Mouse (Mus musculus): Measurements from ENCODE around the gene Dgkb. TPM values are rescaled to one million over a fixed set of nuclear protein-coding genes. Genes with fewer than 3 reads are reported as not detected.

Gene Dgkb
- polyA plus RNA-seq, 1 experiment from 2014 or later: 2.1 TPM

DNA sequence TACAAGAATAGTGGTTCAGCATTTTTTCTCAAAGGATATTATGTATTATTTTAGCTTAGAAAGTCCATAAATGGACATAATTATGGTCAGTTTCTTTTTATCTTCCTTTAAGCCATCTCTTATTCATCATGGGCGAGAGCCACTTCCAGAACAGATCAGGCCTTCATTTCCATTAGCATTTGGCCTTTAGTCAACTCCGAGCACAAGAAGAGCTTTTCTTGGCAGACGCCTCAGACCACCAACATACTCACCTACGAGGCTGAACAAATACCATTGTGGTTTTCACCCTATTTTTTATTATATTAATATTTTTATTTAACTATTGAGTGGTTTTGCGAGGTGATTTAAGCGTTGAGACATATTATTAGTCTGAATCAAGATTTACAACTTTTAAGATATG, 759.6 kb downstream of the Dgkb start:
- no peak overlapping the region for H3K9ac ChIP-seq (replicated peaks)
- H3K36me3 ChIP-seq: no peaks in the 10 kb centered on the region
- no peaks in the 10 kb centered on the region for H3K9me3 ChIP-seq
- no peak overlapping the region for H3K4me3 ChIP-seq (replicated peaks)
- WGBS: 81% methylated on average over 6 of the region's 6 CpGs
- peaks cover 6% of the 10 kb centered on the region; the same call in 1 of the 2 replicates for H3K4me1 ChIP-seq (replicated peaks)
- no peak for ATAC-seq
- no peak overlapping the region for H3K4me2 ChIP-seq (replicated peaks)
- no peak overlapping the region for H3K27ac ChIP-seq
- no peaks in the 10 kb centered on the region for H3K27me3 ChIP-seq

DNA sequence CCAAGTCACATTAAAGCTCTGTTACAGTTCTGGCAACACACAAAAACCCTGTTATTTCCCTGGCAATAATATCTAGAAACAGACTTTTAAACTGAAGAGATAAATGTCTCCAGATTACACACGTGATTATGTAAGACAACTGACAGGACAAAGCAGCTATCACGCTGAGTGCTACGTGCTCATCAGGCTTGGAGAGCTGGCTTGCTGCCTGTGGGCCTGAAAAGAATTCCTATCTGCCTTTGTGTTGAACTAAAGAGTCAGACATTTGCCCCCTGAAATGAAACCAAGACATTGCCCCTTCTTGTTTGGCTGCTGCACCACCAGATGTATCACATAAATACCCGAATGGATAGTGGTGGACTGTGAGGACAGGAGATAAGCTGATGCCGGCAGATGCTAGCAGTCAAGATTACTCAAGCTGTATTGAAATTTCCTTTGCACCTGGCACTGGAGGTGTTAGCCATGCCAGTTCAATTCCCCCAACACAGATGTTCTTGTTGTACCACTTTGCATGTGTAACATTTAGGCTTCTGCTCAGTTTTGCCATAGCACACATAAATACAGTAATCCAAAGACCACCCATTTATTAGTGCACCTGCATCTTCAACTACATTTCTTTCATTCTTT, 761.8 kb downstream of the Dgkb start:
- H3K27ac ChIP-seq: no peak overlapping the region
- H3K36me3 ChIP-seq: no peaks in the 10 kb centered on the region
- H3K9ac ChIP-seq (replicated peaks): no peak overlapping the region
- no peaks in the 10 kb centered on the region for H3K27me3 ChIP-seq
- no peak overlapping the region for H3K4me3 ChIP-seq (replicated peaks)
- H3K4me2 ChIP-seq (replicated peaks): no peak overlapping the region
- H3K9me3 ChIP-seq: no peaks in the 10 kb centered on the region
- no peak for ATAC-seq
- 29% methylated on average over 5 of the region's 5 CpGs for WGBS
- peaks cover 6% of the 10 kb centered on the region; the same call in 1 of the 2 replicates for H3K4me1 ChIP-seq (replicated peaks)

DNA sequence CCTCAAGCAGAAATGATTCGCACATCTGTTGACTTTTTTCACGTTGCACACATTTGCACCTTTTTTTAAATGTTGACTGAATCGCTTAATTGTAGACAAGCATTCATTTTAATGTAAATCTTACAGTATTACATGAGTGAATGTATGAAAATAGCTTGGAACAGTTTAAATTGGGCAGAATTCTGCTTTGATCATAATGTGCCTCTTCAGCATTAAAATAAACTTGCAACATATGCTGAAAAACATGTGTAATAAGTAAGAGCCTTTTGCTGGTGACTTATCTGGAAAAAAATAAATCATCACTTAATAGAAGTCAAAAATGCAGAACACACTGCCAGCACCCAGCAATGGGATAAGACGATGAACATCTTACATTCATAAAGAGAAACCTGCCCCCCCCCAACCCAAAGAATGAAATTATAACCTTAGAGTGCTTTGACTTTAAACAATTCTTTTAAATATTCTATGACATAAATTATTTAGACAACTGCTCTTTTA, 768.9 kb downstream of the Dgkb start:
- ATAC-seq: no peak
- no peak overlapping the region for H3K9ac ChIP-seq (replicated peaks)
- H3K4me2 ChIP-seq (replicated peaks): no peak overlapping the region
- H3K4me3 ChIP-seq (replicated peaks): no peak overlapping the region
- H3K36me3 ChIP-seq: no peaks in the 10 kb centered on the region
- no peaks in the 10 kb centered on the region for H3K4me1 ChIP-seq (replicated peaks)
- no peak overlapping the region for H3K27ac ChIP-seq
- WGBS: 79% methylated on average over 4 of the region's 4 CpGs
- no peaks in the 10 kb centered on the region for H3K9me3 ChIP-seq
- no peaks in the 10 kb centered on the region for H3K27me3 ChIP-seq

DNA sequence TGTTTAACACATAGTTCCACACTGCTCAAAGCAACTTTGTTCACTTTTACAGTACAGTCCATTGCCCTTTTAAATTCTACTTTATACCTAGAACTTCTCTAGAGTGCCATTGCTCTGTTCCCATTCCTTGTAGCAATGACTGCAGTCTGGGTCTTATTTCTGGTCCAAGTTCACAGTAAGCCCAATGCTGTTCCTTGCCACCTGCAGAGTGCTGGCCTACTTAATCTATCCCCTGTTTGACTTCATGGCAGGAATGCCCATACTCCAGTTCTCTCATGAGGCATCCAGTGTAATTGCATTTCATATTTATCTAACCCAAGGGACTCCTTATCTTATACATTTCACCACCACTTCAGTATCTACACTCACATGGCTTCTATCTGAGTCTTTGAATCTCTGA, 772.4 kb downstream of the Dgkb start:
- H3K9ac ChIP-seq (replicated peaks): no peak overlapping the region

DNA sequence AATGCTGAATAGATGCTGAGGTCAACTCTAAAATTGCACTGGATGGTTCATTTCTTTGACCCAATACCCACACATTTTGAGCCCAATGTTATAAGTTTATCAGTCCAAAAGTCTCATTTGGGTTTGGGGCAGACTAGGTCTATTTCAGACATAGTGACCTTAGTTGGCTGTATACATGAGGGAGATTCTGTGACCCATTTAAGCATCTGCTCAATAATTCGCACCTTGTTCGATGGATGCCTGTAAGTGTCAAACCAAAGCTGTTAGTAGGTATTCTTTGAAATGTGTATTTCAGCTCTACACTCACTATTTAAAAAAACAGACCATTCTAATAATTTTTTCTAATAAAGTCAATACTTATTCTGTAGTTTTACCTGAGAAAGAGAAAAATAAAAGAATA, 776.1 kb downstream of the Dgkb start:
- Histone ChIP-seq H3K4me2 (replicated peaks) (no peak overlapping the region), H3K27ac (no peak overlapping the region), H3K4me1 (replicated peaks) (peaks cover 13% of the 10 kb centered on the region), H3K36me3 (no peaks in the 10 kb centered on the region), H3K4me3 (replicated peaks) (no peak overlapping the region), H3K9ac (replicated peaks) (no peak overlapping the region), H3K27me3 (no peaks in the 10 kb centered on the region), H3K9me3 (no peaks in the 10 kb centered on the region)
- 95% methylated on average over 2 of the region's 2 CpGs for WGBS
- ATAC-seq: no peak

More for the DNA sequence above, 772.4 kb downstream of the Dgkb start:
- Histone ChIP-seq H3K27ac (no peak overlapping the region), H3K36me3 (no peaks in the 10 kb centered on the region), H3K4me2 (replicated peaks) (no peak overlapping the region), H3K4me1 (replicated peaks) (no peaks in the 10 kb centered on the region), H3K4me3 (replicated peaks) (no peak overlapping the region), H3K27me3 (no peaks in the 10 kb centered on the region), H3K9me3 (no peaks in the 10 kb centered on the region)
- ATAC-seq: no peak

DNA sequence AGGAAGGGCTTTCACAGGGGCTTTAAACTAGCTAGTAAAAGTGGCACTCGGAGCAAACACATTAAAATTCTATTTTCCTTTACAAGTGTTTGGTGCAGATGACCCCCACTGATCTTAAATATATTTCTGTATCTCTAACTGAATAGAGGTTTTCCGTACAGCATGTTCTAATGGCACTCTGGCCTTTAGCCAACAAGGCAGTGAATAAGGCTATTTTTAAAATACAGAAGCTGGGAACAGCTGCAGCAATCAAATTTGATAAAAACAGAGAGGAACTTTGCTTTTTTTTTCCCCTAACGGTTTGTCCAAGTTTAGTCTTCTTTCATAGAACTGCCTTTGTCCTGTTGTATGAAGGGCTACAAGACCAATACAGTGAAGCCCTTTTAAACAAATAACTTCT, 776.5 kb downstream of the Dgkb start:
- H3K36me3 ChIP-seq: no peaks in the 10 kb centered on the region
- no peak for ATAC-seq

DNA sequence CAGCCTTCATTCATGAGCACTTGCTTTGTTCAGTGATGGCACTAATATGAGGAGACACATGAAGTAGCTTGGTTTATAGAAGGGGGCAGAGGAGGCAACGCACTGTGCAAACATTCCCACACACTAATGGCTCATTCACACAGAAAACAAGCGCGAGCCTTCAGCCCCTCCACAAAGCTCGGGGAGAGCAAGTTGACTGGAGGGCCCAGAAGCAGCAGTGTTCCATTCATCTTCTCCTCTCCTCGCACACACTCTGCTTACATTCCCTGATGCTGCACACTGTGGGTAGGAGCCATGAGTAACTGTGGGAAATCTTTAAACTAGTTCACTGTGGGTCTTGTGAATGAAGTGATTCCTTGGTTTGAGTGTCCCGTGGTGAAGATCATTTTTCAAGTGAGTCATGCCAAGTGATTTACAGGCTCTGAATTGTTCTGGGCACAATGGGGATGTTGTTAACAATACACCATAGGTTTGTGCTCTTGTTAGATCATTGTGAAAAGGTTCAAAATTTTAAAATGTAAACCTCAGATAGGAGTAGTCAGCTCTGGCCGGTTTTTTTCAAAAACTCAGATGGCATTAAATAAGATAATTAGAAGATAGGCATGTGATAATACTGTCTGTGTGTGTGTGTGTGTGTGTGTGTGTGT, 779.0 kb downstream of the Dgkb start:
- WGBS: 37% methylated on average over 7 of the region's 7 CpGs
- Histone ChIP-seq H3K9me3 (no peaks in the 10 kb centered on the region), H3K36me3 (no peaks in the 10 kb centered on the region), H3K27me3 (no peaks in the 10 kb centered on the region), H3K27ac (peak overlapping the region; percentile 16; the same call in 1 of the 2 replicates), H3K4me2 (replicated peaks) (no peak overlapping the region), H3K9ac (replicated peaks) (no peak overlapping the region), H3K4me3 (replicated peaks) (no peak overlapping the region), H3K4me1 (replicated peaks) (peaks cover 13% of the 10 kb centered on the region)
- ATAC-seq: peak; percentile 75

More for the DNA sequence above, 776.5 kb downstream of the Dgkb start:
- H3K9ac ChIP-seq (replicated peaks): no peak overlapping the region
- no peaks in the 10 kb centered on the region for H3K9me3 ChIP-seq
- H3K4me3 ChIP-seq (replicated peaks): no peak overlapping the region
- no peaks in the 10 kb centered on the region for H3K27me3 ChIP-seq
- H3K4me2 ChIP-seq (replicated peaks): no peak overlapping the region
- no peak overlapping the region for H3K27ac ChIP-seq
- WGBS: 57% methylated on average over 3 of the region's 3 CpGs
- H3K4me1 ChIP-seq (replicated peaks): peaks cover 13% of the 10 kb centered on the region

DNA sequence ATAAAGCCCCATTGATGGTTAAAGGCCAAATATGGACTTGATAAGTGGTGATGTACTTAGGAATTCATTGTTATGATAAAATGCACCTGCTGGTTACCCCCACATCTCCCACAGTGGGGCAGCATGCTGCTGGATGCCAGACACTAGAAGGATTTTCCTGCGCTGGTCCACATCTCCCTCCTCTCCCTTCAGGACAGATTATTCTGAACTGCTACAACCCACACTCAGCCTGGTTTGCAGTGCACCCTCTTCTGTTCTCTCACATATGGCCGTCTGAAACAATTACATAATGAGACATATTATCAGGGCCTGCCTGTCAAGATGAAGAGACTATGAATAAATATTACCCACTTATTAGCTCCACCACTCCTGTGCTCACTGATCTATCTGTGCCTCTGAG, 780.6 kb downstream of the Dgkb start:
- ATAC-seq: peak; percentile 92
- 20% methylated on average over 2 of the region's 2 CpGs for WGBS
- H3K36me3 ChIP-seq: no peaks in the 10 kb centered on the region

DNA sequence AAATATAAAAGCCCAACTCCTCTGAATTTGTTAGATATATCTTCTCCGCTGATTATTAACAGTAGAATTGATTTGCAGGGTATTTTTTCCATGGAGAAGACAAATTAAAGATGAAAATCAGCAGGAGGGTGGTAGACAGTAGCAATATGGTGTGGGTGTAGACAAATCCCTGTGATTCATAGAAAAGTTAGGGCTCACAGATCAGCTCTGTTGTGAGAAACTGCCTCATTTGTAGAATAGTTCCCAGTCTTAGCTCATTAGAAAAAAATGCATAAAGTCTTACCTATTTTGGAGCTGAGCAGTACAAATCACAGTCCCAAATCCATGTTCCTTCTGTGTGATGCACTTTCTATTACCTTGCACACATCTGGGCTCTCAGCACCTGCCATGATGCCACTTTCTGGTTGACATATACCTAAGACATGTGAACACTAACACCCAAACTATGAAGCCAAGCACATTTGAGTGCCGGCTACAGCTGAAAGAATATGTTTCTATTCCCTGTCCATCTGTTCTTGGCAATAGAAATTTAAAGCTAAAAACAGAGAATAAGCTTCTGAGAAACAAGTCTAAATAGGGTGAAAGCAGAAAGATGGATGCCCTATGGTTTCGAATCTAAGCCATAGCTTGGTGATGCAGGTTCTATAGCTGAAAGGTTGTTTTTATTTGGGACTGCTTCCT, 782.8 kb downstream of the Dgkb start:
- no peaks in the 10 kb centered on the region for H3K27me3 ChIP-seq
- ATAC-seq: no peak
- no peaks in the 10 kb centered on the region for H3K36me3 ChIP-seq
- WGBS: 93% methylated on average over 3 of the region's 3 CpGs
- H3K27ac ChIP-seq: no peak overlapping the region
- no peaks in the 10 kb centered on the region for H3K9me3 ChIP-seq
- peaks cover 13% of the 10 kb centered on the region for H3K4me1 ChIP-seq (replicated peaks)
- no peak overlapping the region for H3K9ac ChIP-seq (replicated peaks)
- H3K4me2 ChIP-seq (replicated peaks): no peak overlapping the region
- no peak overlapping the region for H3K4me3 ChIP-seq (replicated peaks)

More for the DNA sequence above, 780.6 kb downstream of the Dgkb start:
- Histone ChIP-seq H3K9me3 (no peaks in the 10 kb centered on the region), H3K9ac (replicated peaks) (no peak overlapping the region), H3K27ac (no peak overlapping the region), H3K4me1 (replicated peaks) (peaks cover 13% of the 10 kb centered on the region), H3K4me2 (replicated peaks) (no peak overlapping the region), H3K4me3 (replicated peaks) (no peak overlapping the region), H3K27me3 (no peaks in the 10 kb centered on the region)

DNA sequence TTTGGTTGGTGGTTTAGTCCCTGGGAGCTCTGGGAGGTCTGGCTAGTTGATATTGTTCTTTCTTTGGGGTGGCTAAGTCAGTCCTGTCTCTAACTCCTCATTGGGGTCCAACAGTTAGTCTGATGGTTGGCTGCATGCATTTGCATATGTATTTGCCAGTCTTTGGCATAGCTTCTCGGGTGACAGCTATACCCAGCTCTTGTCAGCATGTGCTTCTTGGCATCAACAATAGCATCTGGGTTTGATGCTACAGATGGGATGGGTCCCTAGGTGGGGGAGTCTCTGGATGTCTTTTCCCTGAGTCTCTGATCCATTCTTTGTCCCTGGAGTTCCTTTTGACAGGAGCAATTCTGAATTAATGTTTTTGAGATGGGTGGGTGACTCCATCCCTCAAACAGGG, 790.6 kb downstream of the Dgkb start:
- Histone ChIP-seq H3K9me3 (no peaks in the 10 kb centered on the region), H3K4me3 (replicated peaks) (no peak overlapping the region), H3K9ac (replicated peaks) (no peak overlapping the region), H3K4me2 (replicated peaks) (no peak overlapping the region), H3K4me1 (replicated peaks) (no peaks in the 10 kb centered on the region), H3K27ac (no peak overlapping the region), H3K27me3 (no peaks in the 10 kb centered on the region), H3K36me3 (no peaks in the 10 kb centered on the region)
- no peak for ATAC-seq
- 70% methylated on average over 1 of the region's 1 CpGs for WGBS

DNA sequence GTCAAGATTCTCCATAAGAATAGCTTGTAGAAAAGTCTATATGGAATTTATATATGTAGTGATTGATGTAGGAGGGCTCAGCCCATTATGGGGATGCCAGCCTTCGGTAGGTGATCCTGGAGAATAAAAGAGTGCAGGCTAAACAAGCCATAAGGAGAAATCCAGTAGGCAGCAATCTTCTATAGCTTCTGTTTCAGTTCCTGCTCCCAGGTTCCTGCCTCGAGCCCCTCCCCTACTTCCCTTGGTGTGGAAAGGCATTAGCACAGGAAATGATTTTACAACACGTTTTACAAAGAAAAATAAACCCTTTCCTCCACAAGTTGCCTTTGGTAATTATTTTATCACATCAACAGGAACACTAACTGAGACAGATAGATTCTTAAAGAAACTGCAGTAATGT, 850.7 kb downstream of the Dgkb start:
- no peaks in the 10 kb centered on the region for H3K9me3 ChIP-seq
- ATAC-seq: no peak
- 74% methylated on average over 3 of the region's 3 CpGs for WGBS
- no peak overlapping the region for H3K4me3 ChIP-seq (replicated peaks)
- H3K27me3 ChIP-seq: no peaks in the 10 kb centered on the region
- no peak overlapping the region for H3K4me2 ChIP-seq (replicated peaks)
- H3K27ac ChIP-seq: no peak overlapping the region
- no peaks in the 10 kb centered on the region for H3K4me1 ChIP-seq (replicated peaks)
- H3K9ac ChIP-seq (replicated peaks): no peak overlapping the region
- no peaks in the 10 kb centered on the region for H3K36me3 ChIP-seq

All from midbrain, embryonic 13.5 days (tissue).